Mouse (Mus musculus): Measurements from ENCODE around the gene Ubc.

The Ubc gene

GRCm38 (mm10) chr5:125381954-125382672 lies 7.9 kb downstream of the Ubc start:
- DNase-seq, result no peak

- no peak for DNase-seq
Measured at GRCm38 (mm10) chr5:125378919-125379318, 11.1 kb downstream of the Ubc start.

- no peak for DNase-seq
Measured at GRCm38 (mm10) chr5:125377214-125377613, 12.8 kb downstream of the Ubc start.

GRCm38 (mm10) chr5:125375871-125376270 lies 14.1 kb downstream of the Ubc start:
- DNase-seq, result no peak

GRCm38 (mm10) chr5:125372027-125372426 lies 18.0 kb downstream of the Ubc start:
- DNase-seq, result no peak

GRCm38 (mm10) chr5:125370950-125371693 lies 18.9 kb downstream of the Ubc start:
- no peak for DNase-seq

GRCm38 (mm10) chr5:125368568-125368967 lies 21.4 kb downstream of the Ubc start:
- peak; percentile 38 to 77 for DNase-seq

- DNase-seq, result no peak
Measured at GRCm38 (mm10) chr5:125368156-125368555, 21.8 kb downstream of the Ubc start.

GRCm38 (mm10) chr5:125364851-125365429 lies 25.1 kb downstream of the Ubc start:
- no peak for DNase-seq

GRCm38 (mm10) chr5:125363894-125364293 lies 26.1 kb downstream of the Ubc start:
- DNase-seq, result peak; percentile 59 to 79

- no peak for DNase-seq
Measured at GRCm38 (mm10) chr5:125360981-125361510, 29.0 kb downstream of the Ubc start.

GRCm38 (mm10) chr5:125360566-125360965 lies 29.4 kb downstream of the Ubc start:
- DNase-seq, result no peak

GRCm38 (mm10) chr5:125358270-125358608 lies 31.8 kb downstream of the Ubc start:
- peak; percentile 38 to 42 for DNase-seq

- no peak for DNase-seq
Measured at GRCm38 (mm10) chr5:125357543-125358269, 32.3 kb downstream of the Ubc start.

GRCm38 (mm10) chr5:125355650-125356049 lies 34.4 kb downstream of the Ubc start:
- no peak for DNase-seq

- no peak for DNase-seq
Measured at GRCm38 (mm10) chr5:125354885-125355492, 35.0 kb downstream of the Ubc start.

GRCm38 (mm10) chr5:125352781-125353294 lies 37.2 kb downstream of the Ubc start:
- DNase-seq, result no peak

- no peak for DNase-seq
Measured at GRCm38 (mm10) chr5:125351939-125352338, 38.1 kb downstream of the Ubc start.

- DNase-seq, result no peak
Measured at GRCm38 (mm10) chr5:125351057-125351456, 38.9 kb downstream of the Ubc start.

- DNase-seq, result no peak
Measured at GRCm38 (mm10) chr5:125349391-125349790, 40.6 kb downstream of the Ubc start.

GRCm38 (mm10) chr5:125348487-125348886 lies 41.5 kb downstream of the Ubc start:
- DNase-seq, result peak; percentile 64 to 70

- DNase-seq, result no peak
Measured at GRCm38 (mm10) chr5:125348067-125348466, 41.9 kb downstream of the Ubc start.
